Mouse (Mus musculus) lung, adult 18-20 months (tissue): Measurements from ENCODE around the gene Gm11992.

Experiments used
- DNase-seq, 2 experiments: peaks; one replicate each; pipeline ENCODE4 v3.0.0; 2022; ENCODE audit warnings: mixed read lengths in 2 of 2

Gm11992 gene

DNA sequence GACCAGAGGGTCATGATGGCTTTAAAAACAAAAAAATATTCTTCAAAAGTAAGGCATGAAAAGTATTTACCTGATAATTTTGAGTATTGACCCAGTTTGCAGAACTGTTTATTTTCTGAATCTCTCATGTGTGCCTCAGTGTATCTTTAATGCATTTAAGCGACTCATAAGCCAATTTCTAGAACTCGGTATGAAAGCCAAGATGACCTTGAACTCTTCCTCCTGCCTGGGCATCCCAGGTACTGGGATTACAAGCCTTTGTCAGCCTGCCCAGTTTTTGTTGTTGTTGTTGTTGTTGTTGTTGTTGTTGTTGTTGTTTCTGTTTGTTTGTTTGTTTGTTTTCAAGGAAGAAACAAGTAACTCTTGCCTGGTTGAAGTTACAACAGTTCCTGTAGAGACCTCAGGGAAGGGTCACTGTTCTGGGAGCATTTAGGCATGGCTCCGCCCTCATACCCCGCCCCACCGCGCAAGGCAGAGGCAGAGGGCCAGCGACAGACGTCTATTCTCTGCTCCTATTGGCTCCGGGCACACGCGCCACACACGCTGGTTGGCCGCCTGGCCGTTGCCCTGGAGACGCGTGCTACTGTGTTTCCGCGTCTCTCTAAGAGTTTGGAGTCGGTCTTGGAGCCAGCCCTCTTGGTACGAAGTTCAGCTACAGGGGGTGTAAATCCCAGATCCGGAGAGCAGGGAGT is at the start of gene Gm11992:
TSS of gene Gm11992 (plus strand) at position 584 of the 692 bp plus-strand sequence.
- peak; percentile 82 to 86 for DNase-seq

GRCm38 (mm10) chr11:9008761-9009160 is 39.6 kb upstream of the Gm11992 start:
- no peak for DNase-seq

DNA sequence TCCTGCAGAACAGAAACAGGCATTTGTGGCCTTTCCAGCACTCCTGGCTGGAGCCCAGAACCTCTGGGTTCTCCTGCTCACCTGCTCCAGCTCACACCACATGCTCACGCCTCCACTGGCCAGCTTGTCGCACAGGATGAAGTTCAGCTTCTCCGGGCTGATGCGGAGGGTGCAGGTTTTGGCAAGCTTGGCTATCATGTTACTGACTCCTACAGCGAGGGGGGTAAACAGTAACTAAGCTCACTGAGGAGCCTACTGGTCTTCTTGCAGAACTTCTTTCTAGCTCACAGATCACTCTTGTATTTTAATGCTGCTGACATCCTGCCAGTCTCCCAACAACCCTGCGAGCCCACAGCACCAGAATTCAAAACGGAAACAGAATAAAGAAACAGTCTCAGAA is 38.0 kb upstream of the Gm11992 start:
- DNase-seq = peak; percentile 18 to 22

GRCm38 (mm10) chr11:9010853-9011339 is 37.5 kb upstream of the Gm11992 start, which contains the start of gene Hus1:
Gene Hus1 (minus strand): TSS chr11:9011191.
- peak; percentile 88 to 89 for DNase-seq

DNA sequence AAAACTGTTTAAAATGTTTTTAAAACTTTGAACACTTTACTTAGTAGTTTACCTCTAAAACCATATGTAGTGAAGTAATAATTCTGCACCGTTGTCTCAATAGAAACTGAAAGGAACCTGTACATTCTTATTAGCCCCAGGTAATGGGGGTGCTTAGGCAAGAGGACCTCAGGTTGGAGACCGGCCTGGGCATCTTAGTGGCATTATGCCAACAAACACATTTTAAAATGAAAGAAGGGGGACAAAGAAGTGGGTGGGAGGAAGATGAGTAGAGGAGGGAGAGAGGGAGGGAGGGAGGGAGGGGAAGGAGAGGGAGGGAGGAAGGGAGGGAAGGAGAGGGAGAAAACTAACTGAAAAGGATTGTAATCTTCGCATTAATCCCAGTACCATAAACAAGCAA is 37.0 kb upstream of the Gm11992 start:
- no peak for DNase-seq

DNA sequence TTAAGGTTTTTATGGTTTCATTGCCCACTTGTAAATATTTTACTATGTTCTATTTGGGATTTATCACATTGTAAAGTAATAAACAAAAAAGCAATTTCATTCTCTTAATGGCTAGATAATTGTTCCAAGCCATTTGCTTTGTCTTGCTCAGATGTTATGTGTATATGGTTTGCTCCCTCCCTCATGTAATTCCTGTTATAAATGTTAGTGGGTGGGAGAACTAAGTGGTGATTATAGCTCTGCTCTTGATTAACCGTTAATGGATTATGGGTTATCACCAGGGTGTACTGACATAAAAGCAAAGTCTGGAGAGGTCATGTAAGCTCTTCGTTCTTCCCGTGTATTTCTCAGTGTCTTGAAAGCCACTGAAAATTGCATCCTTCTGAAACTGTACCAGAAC is 33.7 kb upstream of the Gm11992 start:
- DNase-seq = no peak

- no peak for DNase-seq
Observed at GRCm38 (mm10) chr11:9018491-9019267, 29.7 kb upstream of the Gm11992 start.

DNA sequence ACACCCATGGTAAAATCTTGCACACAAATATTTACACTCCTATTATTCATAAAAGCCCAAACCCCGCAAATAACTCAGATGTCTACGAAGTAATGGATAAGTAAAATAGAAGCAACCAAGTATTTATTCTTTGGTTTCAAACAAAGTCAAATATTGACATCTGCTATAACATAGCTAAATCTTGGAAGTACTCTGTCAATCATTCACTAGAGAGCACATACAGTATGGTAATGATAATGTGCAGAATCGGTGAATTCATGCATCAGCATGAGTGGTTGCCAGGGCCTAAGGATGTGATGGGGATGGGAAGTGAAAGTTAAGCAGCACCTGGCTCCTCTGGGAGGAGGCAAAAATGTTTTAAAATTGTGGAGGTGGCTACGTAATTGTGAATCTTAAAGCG is 28.2 kb upstream of the Gm11992 start:
- DNase-seq = no peak

- no peak for DNase-seq
Observed at GRCm38 (mm10) chr11:9024782-9025181, 23.6 kb upstream of the Gm11992 start.

DNA sequence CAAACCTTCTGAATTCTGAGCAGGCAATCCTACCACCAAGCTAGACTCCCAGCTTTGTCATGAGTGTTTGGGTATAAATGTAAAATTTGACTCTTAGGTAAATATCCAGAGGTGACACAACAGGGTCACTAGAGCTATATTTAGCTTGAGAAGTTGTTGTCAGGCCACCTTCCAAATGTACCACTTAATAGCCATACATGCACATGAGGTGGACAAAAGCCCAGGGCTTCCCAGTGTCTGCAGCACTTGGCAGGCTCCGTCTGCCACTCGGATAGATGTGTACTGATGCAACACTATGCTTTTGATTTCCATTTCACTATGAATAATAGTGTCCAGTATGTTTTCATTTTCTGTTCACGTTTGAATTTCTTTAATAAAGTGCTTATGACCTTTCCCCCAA is 23.2 kb upstream of the Gm11992 start:
- DNase-seq = no peak

GRCm38 (mm10) chr11:9031530-9031929 is 16.9 kb upstream of the Gm11992 start:
- no peak for DNase-seq

- no peak for DNase-seq
Observed at GRCm38 (mm10) chr11:9046546-9046945, 1.8 kb upstream of the Gm11992 start.

GRCm38 (mm10) chr11:9047044-9047443 is 1.4 kb upstream of the Gm11992 start:
- no peak for DNase-seq

GRCm38 (mm10) chr11:9048703-9049060 is 288 bp downstream of the Gm11992 start, which contains the start of gene Sun3:
Gene Sun3 (minus strand): TSS chr11:9048991.
- DNase-seq = peak; percentile 6 to 12

GRCm38 (mm10) chr11:9050241-9050640 is 1.8 kb downstream of the Gm11992 start:
- DNase-seq = no peak

GRCm38 (mm10) chr11:9051895-9052294 is 3.5 kb downstream of the Gm11992 start:
- DNase-seq = no peak

DNA sequence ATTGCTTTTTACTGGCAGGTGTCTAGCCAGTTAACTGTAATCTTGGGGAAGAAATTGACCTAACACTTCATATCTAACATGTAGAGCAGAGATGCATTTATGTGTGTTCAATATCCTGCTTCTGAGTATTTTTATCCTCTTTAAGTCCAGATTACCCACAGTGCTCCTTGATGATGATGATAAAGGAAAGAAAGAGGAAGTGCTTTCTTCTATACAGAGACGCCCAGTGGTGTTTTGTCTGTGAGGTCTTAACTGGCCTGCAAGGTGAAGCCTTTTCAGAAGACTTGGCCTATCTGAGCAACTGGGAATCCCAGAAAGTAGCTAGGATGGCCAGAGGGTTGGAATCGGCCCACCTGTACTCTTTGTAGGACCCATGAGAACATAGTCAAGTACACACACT is 8.5 kb downstream of the Gm11992 start:
- DNase-seq = no peak

- DNase-seq = no peak
Observed at GRCm38 (mm10) chr11:9057711-9058110, 9.3 kb downstream of the Gm11992 start.

DNA sequence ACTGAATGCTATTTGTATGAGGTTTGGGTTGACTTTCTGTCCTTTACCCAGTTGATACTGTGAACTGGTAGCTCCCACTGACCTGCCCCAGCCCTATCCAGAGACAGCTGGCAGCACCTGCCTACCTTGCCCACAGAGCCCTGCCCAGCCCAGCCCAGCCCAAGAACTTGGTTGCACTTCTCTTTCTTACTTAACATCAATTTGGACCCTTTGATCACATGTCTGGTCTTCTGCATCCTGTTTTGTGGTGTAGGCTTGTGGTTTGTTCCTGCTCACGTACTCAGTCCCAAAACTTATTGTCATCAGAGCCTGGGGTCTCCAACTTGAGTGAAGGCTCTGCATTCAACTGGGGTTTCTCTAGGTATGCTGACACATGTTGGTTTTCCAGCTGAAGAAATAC is 11.6 kb downstream of the Gm11992 start:
- DNase-seq = no peak

DNA sequence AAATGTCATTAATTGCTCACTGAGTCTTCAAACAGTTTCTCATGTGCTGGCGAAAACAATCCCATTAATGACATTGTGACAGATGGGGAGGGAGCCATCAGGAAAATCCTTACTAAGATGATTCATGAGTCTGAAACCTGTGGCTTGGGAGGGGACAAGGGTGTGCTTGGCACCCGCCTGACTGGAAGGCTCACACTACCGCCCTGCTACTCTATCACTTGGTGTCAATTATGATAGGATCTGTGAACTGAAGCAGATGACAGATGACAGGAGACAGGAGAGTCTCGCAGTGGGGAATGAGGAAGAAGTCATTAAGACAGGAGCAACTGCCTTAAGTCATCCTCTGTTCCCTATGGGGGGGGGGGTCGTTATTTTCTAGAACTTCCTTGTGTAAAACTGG is 12.1 kb downstream of the Gm11992 start:
- no peak for DNase-seq

- DNase-seq = no peak
Observed at GRCm38 (mm10) chr11:9076444-9076843, 28.1 kb downstream of the Gm11992 start.

- no peak for DNase-seq
Observed at GRCm38 (mm10) chr11:9113189-9113588, 64.8 kb downstream of the Gm11992 start.

DNA sequence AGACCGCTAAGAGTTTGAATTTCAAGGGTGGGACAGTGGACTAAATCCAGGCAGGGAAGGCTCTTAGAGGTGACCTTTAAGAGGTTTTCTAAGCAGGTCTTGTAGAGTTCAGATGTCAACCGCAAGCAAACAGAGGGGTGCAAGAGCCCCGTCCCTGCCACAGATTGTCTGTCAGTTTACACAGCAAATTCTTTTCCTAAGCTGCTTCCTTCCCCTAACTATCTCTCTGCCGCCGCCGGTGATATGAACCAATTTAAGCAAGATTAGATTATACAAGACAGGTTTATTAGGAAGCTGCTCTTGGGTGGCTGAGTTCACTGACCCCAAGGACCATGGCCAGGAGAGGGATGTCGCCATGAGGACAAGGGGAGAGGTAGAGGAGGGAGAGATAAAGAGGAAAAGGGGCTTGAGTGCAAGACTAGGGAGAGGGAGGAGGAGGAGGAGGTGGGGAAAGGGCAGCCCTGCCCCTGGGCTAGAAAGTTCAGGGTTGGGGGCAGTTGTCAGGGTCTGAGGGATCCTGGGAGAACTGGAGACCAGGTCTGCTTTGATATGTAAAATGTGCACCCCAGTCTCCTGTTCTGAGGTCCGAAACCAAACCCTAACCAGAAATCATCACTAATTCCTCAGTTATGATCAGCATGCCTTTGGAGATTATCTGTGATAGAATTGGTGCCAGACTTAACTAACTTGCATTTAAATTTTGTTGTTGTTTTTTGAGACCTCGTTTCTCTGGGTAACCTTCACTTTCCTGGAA is 67.2 kb downstream of the Gm11992 start:
- no peak for DNase-seq
